Mouse (Mus musculus): ENCODE results near the gene 2010111I01Rik.

GRCm38 (mm10) chr13:63272017-63272601, 307.4 kb downstream of the 2010111I01Rik start:
- TF ChIP-seq E2F4 (IDR thresholded peaks at IDR 0.05; ENCODE audit: insufficient read depth) (no peak), POLR2A (IDR thresholded peaks at IDR 0.05; ENCODE audit: insufficient read length, low read depth) (no peak), MYOD1 (IDR thresholded peaks at IDR 0.05; ENCODE audit: control insufficient read depth in 1 of 3, insufficient read length in 2 of 3, low read depth in 2 of 3) (no peak), SRF (IDR thresholded peaks at IDR 0.05; ENCODE audit: control insufficient read depth, insufficient read length, low read depth) (no peak), CEBPB (IDR thresholded peaks at IDR 0.05; ENCODE audit: insufficient read depth, poor library complexity, severe bottlenecking) (no peak), MAX (IDR thresholded peaks at IDR 0.05; ENCODE audit: low read depth) (no peak), USF1 (IDR thresholded peaks at IDR 0.05; ENCODE audit: low read depth) (no peak), POLR2AphosphoS2 (IDR thresholded peaks at IDR 0.05; ENCODE audit: insufficient read length, low read depth) (peak; percentile 38), MYOG (IDR thresholded peaks at IDR 0.05; ENCODE audit: control insufficient read depth in 1 of 3, insufficient read depth in 1 of 3, insufficient read length in 2 of 3, low read depth in 2 of 3) (no peak), TCF12 (IDR thresholded peaks at IDR 0.05; ENCODE audit: insufficient read depth, poor library complexity, severe bottlenecking) (no peak), REST (IDR thresholded peaks at IDR 0.05; ENCODE audit: insufficient read depth, insufficient read length) (no peak), TCF3 (IDR thresholded peaks at IDR 0.05; ENCODE audit: insufficient read length, low read depth) (no peak)
